Mouse (Mus musculus) B cell, adult 2 months (primary cell): ENCODE measurements at regions not wholly inside any gene's neighbourhood (a gene's known extent, or its start where the extent isn't known, plus 50 kb on each side); places are given as distances from the start of the nearest gene placed in this dataset.
"Not testable (repeated sequence)": the region's sequence is repeated elsewhere in the genome, so short reads cannot be mapped to it uniquely, and the experiment has no call there.

ENCODE experiments used
- DNase-seq, 2 experiments: peaks; one replicate each; pipeline ENCODE4 v3.0.0; 2022

- no peak for DNase-seq
Measured at GRCm38 (mm10) chr7:64027100-64027499, 88.4 kb upstream of the Klf13 start.

GRCm38 (mm10) chr7:64025155-64025554 lies 86.4 kb upstream of the Klf13 start:
- DNase-seq = no peak

- DNase-seq = no peak
Measured at GRCm38 (mm10) chr7:64024253-64024652, 85.5 kb upstream of the Klf13 start.

- peak in 1 of 2 experiments; percentile 48 for DNase-seq
Measured at GRCm38 (mm10) chr7:64022711-64023468, 84.2 kb upstream of the Klf13 start.

- DNase-seq = peak in 1 of 2 experiments; percentile 34
Measured at GRCm38 (mm10) chr7:64021241-64022108, 82.8 kb upstream of the Klf13 start.

GRCm38 (mm10) chr7:64018107-64018506 lies 79.4 kb upstream of the Klf13 start:
- DNase-seq = no peak

GRCm38 (mm10) chr7:64016874-64017273 lies 78.2 kb upstream of the Klf13 start:
- DNase-seq = no peak

- DNase-seq = not testable (repeated sequence)
Measured at GRCm38 (mm10) chr7:64015136-64015535, 76.4 kb upstream of the Klf13 start.

- DNase-seq = no peak
Measured at GRCm38 (mm10) chr7:64014227-64014626, 75.5 kb upstream of the Klf13 start.

GRCm38 (mm10) chr7:64013023-64013547 lies 74.4 kb upstream of the Klf13 start:
- DNase-seq = no peak

- no peak for DNase-seq
Measured at GRCm38 (mm10) chr7:64012268-64012601, 73.5 kb upstream of the Klf13 start.

- peak; percentile 75 for DNase-seq
Measured at GRCm38 (mm10) chr7:64011563-64012267, 73.0 kb upstream of the Klf13 start.

GRCm38 (mm10) chr7:64010640-64011039 lies 71.9 kb upstream of the Klf13 start:
- DNase-seq = no peak

- DNase-seq = no peak
Measured at GRCm38 (mm10) chr7:64007766-64008165, 69.1 kb upstream of the Klf13 start.

GRCm38 (mm10) chr7:64006935-64007334 lies 68.2 kb upstream of the Klf13 start:
- no peak for DNase-seq

GRCm38 (mm10) chr7:64005765-64006164 lies 67.0 kb upstream of the Klf13 start:
- DNase-seq = no peak

- DNase-seq = peak; percentile 61 to 71
Measured at GRCm38 (mm10) chr7:64003904-64004303, 65.2 kb upstream of the Klf13 start.

- DNase-seq = peak; percentile 45 to 55
Measured at GRCm38 (mm10) chr7:64001611-64002111, 62.9 kb upstream of the Klf13 start.

- DNase-seq = peak; percentile 61 to 69
Measured at GRCm38 (mm10) chr7:63998995-63999960, 60.6 kb upstream of the Klf13 start.

- DNase-seq = no peak
Measured at GRCm38 (mm10) chr7:63997997-63998396, 59.3 kb upstream of the Klf13 start.

- DNase-seq = no peak
Measured at GRCm38 (mm10) chr7:63996581-63997098, 57.9 kb upstream of the Klf13 start.
